Mouse (Mus musculus): Measurements from ENCODE around the gene Plcxd2.

The Plcxd2 gene

GRCm38 (mm10) chr16:45937381-45937780 is 72.6 kb downstream of the Plcxd2 start:
- no peak for DNase-seq (ENCODE audit: low spot score in 2 of 2)

GRCm38 (mm10) chr16:45936521-45936920 is 73.5 kb downstream of the Plcxd2 start:
- DNase-seq (ENCODE audit: low spot score in 2 of 2), result no peak

GRCm38 (mm10) chr16:45935956-45936483 is 74.0 kb downstream of the Plcxd2 start:
- DNase-seq (ENCODE audit: low spot score in 2 of 2), result no peak

GRCm38 (mm10) chr16:45934721-45935407 is 75.2 kb downstream of the Plcxd2 start:
- no peak for DNase-seq (ENCODE audit: low spot score in 2 of 2)

GRCm38 (mm10) chr16:45930308-45930707 is 79.7 kb downstream of the Plcxd2 start:
- DNase-seq (ENCODE audit: low spot score in 2 of 2), result no peak

GRCm38 (mm10) chr16:45928090-45928489 is 81.9 kb downstream of the Plcxd2 start:
- no peak for DNase-seq (ENCODE audit: low spot score in 2 of 2)

GRCm38 (mm10) chr16:45927601-45928000 is 82.4 kb downstream of the Plcxd2 start:
- DNase-seq (ENCODE audit: low spot score in 2 of 2), result no peak

- DNase-seq (ENCODE audit: low spot score in 2 of 2), result peak in 1 of 2 experiments; percentile 10
These were observed 83.1 kb downstream of the Plcxd2 start for GRCm38 (mm10) chr16:45926875-45927274.

GRCm38 (mm10) chr16:45923731-45924424 is 86.1 kb downstream of the Plcxd2 start:
- no peak for DNase-seq (ENCODE audit: low spot score in 2 of 2)

GRCm38 (mm10) chr16:45922546-45923229 is 87.3 kb downstream of the Plcxd2 start:
- DNase-seq (ENCODE audit: low spot score in 2 of 2), result peak in 1 of 2 experiments; percentile 22

GRCm38 (mm10) chr16:45919572-45919971 is 90.4 kb downstream of the Plcxd2 start:
- DNase-seq (ENCODE audit: low spot score in 2 of 2), result no peak
